16 mouse cellular contexts compared by ENCODE assay signal in the genomic region with DNA sequence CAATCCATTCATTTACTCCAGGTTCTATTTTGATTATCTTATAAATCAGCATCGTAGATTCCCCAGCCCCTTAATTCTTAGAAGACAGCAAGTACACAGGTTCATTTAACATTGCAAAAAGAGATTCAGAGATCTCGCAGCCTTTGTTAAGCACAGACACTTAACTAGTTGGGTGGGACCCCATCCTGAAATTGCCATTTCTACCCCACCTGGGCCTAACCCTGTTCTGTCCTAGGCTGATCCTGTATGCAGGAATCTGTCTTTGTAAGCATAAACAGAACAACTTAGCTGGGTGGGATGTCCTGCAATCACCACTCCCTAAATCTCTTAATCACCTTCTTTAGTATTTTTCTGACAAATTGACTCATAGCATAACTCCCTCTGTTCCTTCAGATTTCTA.
"Had no signal": no experiment of that assay in that cellular context is flagged by ENCODE, and none has a peak within 500 bp of the region (broad histone marks: within the 10 kb centered on the region; RNA-seq: fewer than 3 reads in every experiment).

No protein-coding gene starts in this region.

- DNase-seq: retina, postnatal 1 day; right cerebral cortex, adult 18-20 months; right cerebral cortex, postnatal 14 days; right cerebral cortex, postnatal 4 days; spleen, adult 18-20 months; thymus, adult 18-20 months; thymus, adult 2 months; thymus, postnatal 14 days; thymus, postnatal 25 days; thymus, postnatal 36 days; thymus, postnatal 4 days had no signal

- H3K27ac ChIP-seq: neural tube, embryonic 12.5 days; neural tube, embryonic 13.5 days; neural tube, embryonic 15.5 days; stomach, embryonic 15.5 days; stomach, postnatal 0 days had no signal

- H3K4me3 ChIP-seq: neural tube, embryonic 12.5 days; neural tube, embryonic 13.5 days; neural tube, embryonic 15.5 days; stomach, embryonic 15.5 days had no signal
